Mouse (Mus musculus): Measurements from ENCODE around the gene Hoxa9. TPM values are rescaled to one million over a fixed set of nuclear protein-coding genes. Genes with fewer than 3 reads are reported as not detected.
A peak's percentile ranks its signal among the peaks of the same experiment; 100 is the strongest.

The Hoxa9 gene
- polyA plus RNA-seq, 1 experiment from 2014 or later: 57.3 TPM

DNA sequence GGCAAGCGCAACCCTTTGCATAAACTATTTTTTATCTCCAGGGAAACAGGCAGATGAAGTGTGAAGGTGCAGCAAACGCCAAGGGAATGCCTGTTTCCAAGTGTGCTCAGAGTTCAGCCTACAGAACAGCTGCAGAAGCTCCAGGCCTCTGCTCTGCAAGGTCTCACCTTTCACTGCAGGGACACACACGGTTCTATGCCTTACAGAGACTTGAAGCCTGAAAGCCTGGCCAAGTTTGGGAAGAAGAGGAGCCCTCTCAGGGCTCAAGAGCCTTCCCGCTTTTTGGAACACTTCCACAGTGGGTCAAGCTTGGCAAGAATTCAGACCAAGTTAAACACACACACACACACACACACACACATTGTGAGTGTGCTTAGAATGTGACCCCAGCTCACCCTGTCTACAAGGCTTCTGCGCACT, 41.7 kb downstream of the Hoxa9 start:
- no peak for ATAC-seq (replicated peaks; ENCODE audit: low FRiP score, low read depth)
- H3K4me3 ChIP-seq (replicated peaks; ENCODE audit: low read depth, low read length): no peak overlapping the region
- peaks cover 65% of the 10 kb centered on the region for H3K4me1 ChIP-seq (replicated peaks; ENCODE audit: insufficient read depth, low read length)
- WGBS: 28% methylated on average over 5 of the region's 5 CpGs
- H3K4me2 ChIP-seq (ENCODE audit: low read length): 0 out of 2 replicates have a peak overlapping the region, but pooled peaks have one; percentile 5
- no peaks in the 10 kb centered on the region for H3K27me3 ChIP-seq (ENCODE audit: insufficient read depth, low read length)
- 0 out of 2 replicates have a peak, but pooled peaks cover 3% of the 10 kb centered on the region for H3K36me3 ChIP-seq (ENCODE audit: insufficient read depth, low read length)
- DNase-seq (ENCODE audit: low spot score): peak; percentile 71
- H3K27ac ChIP-seq: peak overlapping the region; percentile 90; the same call in 1 of the 2 replicates
- no peak for TF ChIP-seq CTCF (IDR thresholded peaks at IDR 0.05; ENCODE audit: low read depth)
- no peak overlapping the region for H3K9ac ChIP-seq (ENCODE audit: low read depth, low read length)
- no peaks in the 10 kb centered on the region for H3K9me3 ChIP-seq (replicated peaks; ENCODE audit: low read length)

- Histone ChIP-seq H3K4me1 (replicated peaks; ENCODE audit: insufficient read depth, low read length) (peaks cover 77% of the 10 kb centered on the region), H3K4me2 (ENCODE audit: low read length) (no peak overlapping the region), H3K9ac (ENCODE audit: low read depth, low read length) (no peak overlapping the region), H3K27ac (no peak overlapping the region), H3K4me3 (replicated peaks; ENCODE audit: low read depth, low read length) (no peak overlapping the region), H3K9me3 (replicated peaks; ENCODE audit: low read length) (no peaks in the 10 kb centered on the region), H3K36me3 (ENCODE audit: insufficient read depth, low read length) (0 out of 2 replicates have a peak, but pooled peaks cover 3% of the 10 kb centered on the region), H3K27me3 (ENCODE audit: insufficient read depth, low read length) (no peaks in the 10 kb centered on the region)
- ATAC-seq (replicated peaks; ENCODE audit: low FRiP score, low read depth) (no peak), DNase-seq (ENCODE audit: low spot score) (no peak)
- peak; percentile 50 for TF ChIP-seq CTCF (IDR thresholded peaks at IDR 0.05; ENCODE audit: low read depth)
- 77% methylated on average over 1 of the region's 1 CpGs for WGBS
These were observed 44.4 kb downstream of the Hoxa9 start for GRCm38 (mm10) chr6:52186500-52186899.

- DNase-seq (ENCODE audit: low spot score) (no peak), ATAC-seq (replicated peaks; ENCODE audit: low FRiP score, low read depth) (no peak)
- Histone ChIP-seq H3K9me3 (replicated peaks; ENCODE audit: low read length) (no peaks in the 10 kb centered on the region), H3K4me3 (replicated peaks; ENCODE audit: low read depth, low read length) (no peak overlapping the region), H3K9ac (ENCODE audit: low read depth, low read length) (no peak overlapping the region), H3K4me2 (ENCODE audit: low read length) (0 out of 2 replicates have a peak overlapping the region, but pooled peaks have one; percentile 1), H3K27ac (peak overlapping the region; percentile 2; the same call in 1 of the 2 replicates), H3K4me1 (replicated peaks; ENCODE audit: insufficient read depth, low read length) (peaks cover 84% of the 10 kb centered on the region), H3K27me3 (ENCODE audit: insufficient read depth, low read length) (no peaks in the 10 kb centered on the region), H3K36me3 (ENCODE audit: insufficient read depth, low read length) (0 out of 2 replicates have a peak, but pooled peaks cover 6% of the 10 kb centered on the region)
- TF ChIP-seq CTCF (IDR thresholded peaks at IDR 0.05; ENCODE audit: low read depth): no peak
- 39% methylated on average over 3 of the region's 3 CpGs for WGBS
These were observed 45.1 kb downstream of the Hoxa9 start for GRCm38 (mm10) chr6:52185834-52186233.

- peak; percentile 63 for DNase-seq (ENCODE audit: low spot score)
- no peak overlapping the region for H3K9ac ChIP-seq (ENCODE audit: low read depth, low read length)
- H3K4me3 ChIP-seq (replicated peaks; ENCODE audit: low read depth, low read length): no peak overlapping the region
- H3K4me1 ChIP-seq (replicated peaks; ENCODE audit: insufficient read depth, low read length): peaks cover 85% of the 10 kb centered on the region
- H3K27me3 ChIP-seq (ENCODE audit: insufficient read depth, low read length): no peaks in the 10 kb centered on the region
- no peak for ATAC-seq (replicated peaks; ENCODE audit: low FRiP score, low read depth)
- 7% methylated on average over 19 of the region's 19 CpGs for WGBS
- 0 out of 2 replicates have a peak, but pooled peaks cover 6% of the 10 kb centered on the region for H3K36me3 ChIP-seq (ENCODE audit: insufficient read depth, low read length)
- peak overlapping the region; percentile 33 for H3K4me2 ChIP-seq (ENCODE audit: low read length)
- no peak for TF ChIP-seq CTCF (IDR thresholded peaks at IDR 0.05; ENCODE audit: low read depth)
- no peak overlapping the region; the same call in 1 of the 2 replicates for H3K27ac ChIP-seq
- H3K9me3 ChIP-seq (replicated peaks; ENCODE audit: low read length): no peaks in the 10 kb centered on the region
These were observed 45.7 kb downstream of the Hoxa9 start for GRCm38 (mm10) chr6:52185222-52185621.

DNA sequence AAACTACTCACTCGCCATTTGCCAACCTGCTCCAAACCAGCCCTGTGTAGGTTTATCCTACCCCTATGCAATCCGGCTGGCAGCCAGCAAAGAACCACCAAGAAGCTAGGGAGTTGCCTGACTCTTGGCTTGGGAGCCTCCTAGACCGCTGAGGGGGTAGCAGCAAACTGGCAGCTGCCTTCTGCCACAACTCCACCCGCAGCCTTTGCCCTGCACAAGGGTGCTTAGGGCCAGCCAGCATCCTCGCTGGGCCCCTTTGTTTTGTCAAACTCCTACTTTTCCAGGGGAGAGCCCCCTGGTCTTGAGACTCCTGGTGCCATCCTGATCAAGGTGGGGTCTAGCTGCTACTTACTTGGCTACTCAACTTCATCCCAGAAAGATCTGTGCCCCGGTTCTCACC, 46.2 kb downstream of the Hoxa9 start:
- no peaks in the 10 kb centered on the region for H3K27me3 ChIP-seq (ENCODE audit: insufficient read depth, low read length)
- H3K4me3 ChIP-seq (replicated peaks; ENCODE audit: low read depth, low read length): no peak overlapping the region
- DNase-seq (ENCODE audit: low spot score) (no peak), ATAC-seq (replicated peaks; ENCODE audit: low FRiP score, low read depth) (no peak)
- H3K36me3 ChIP-seq (ENCODE audit: insufficient read depth, low read length): 0 out of 2 replicates have a peak, but pooled peaks cover 3% of the 10 kb centered on the region
- 25% methylated on average over 6 of the region's 6 CpGs for WGBS
- H3K4me1 ChIP-seq (replicated peaks; ENCODE audit: insufficient read depth, low read length): peaks cover 83% of the 10 kb centered on the region
- peak overlapping the region; percentile 93 for H3K27ac ChIP-seq
- peak overlapping the region; percentile 27; the same call in 1 of the 2 replicates for H3K9ac ChIP-seq (ENCODE audit: low read depth, low read length)
- no peaks in the 10 kb centered on the region for H3K9me3 ChIP-seq (replicated peaks; ENCODE audit: low read length)
- peak overlapping the region; percentile 33 for H3K4me2 ChIP-seq (ENCODE audit: low read length)
- no peak for TF ChIP-seq CTCF (IDR thresholded peaks at IDR 0.05; ENCODE audit: low read depth)

GRCm38 (mm10) chr6:52183311-52184080, 47.4 kb downstream of the Hoxa9 start:
- peak overlapping the region; percentile 33 for H3K4me2 ChIP-seq (ENCODE audit: low read length)

More at GRCm38 (mm10) chr6:52183311-52184080, 47.4 kb downstream of the Hoxa9 start:
- peaks cover 82% of the 10 kb centered on the region for H3K4me1 ChIP-seq (replicated peaks; ENCODE audit: insufficient read depth, low read length)
- ATAC-seq (replicated peaks; ENCODE audit: low FRiP score, low read depth): peak; percentile 67
- DNase-seq (ENCODE audit: low spot score): peak; percentile 57
- H3K9me3 ChIP-seq (replicated peaks; ENCODE audit: low read length): no peaks in the 10 kb centered on the region
- peak overlapping the region; percentile 19; the same call in 1 of the 2 replicates for H3K9ac ChIP-seq (ENCODE audit: low read depth, low read length)
- peak overlapping the region; percentile 93 for H3K27ac ChIP-seq
- no peak overlapping the region for H3K4me3 ChIP-seq (replicated peaks; ENCODE audit: low read depth, low read length)
- TF ChIP-seq CTCF (IDR thresholded peaks at IDR 0.05; ENCODE audit: low read depth): no peak
- H3K27me3 ChIP-seq (ENCODE audit: insufficient read depth, low read length): no peaks in the 10 kb centered on the region
- H3K36me3 ChIP-seq (ENCODE audit: insufficient read depth, low read length): 0 out of 2 replicates have a peak, but pooled peaks cover 3% of the 10 kb centered on the region
- WGBS: 18% methylated on average over 10 of the region's 10 CpGs
